Mouse (Mus musculus) bone marrow macrophage, adult 2 months (primary cell): ENCODE data around the gene Nav2. TPM values are rescaled to one million over a fixed set of nuclear protein-coding genes. Genes with fewer than 3 reads are reported as not detected.

Source experiments
- H3K27ac ChIP-seq: 2 replicates; pipeline ENCODE4 v1.5.1; 2012; ENCODE audit warnings: low read depth, low read length; ENCODE audit not compliant: insufficient read depth
- H3K4me1 ChIP-seq: 2 replicates; pipeline ENCODE4 v1.6.1; 2012; ENCODE audit warnings: low read length; ENCODE audit not compliant: control insufficient read depth, insufficient read depth
- H3K4me3 ChIP-seq: 2 replicates; pipeline ENCODE4 v1.5.1; 2012; ENCODE audit warnings: mild to moderate bottlenecking, low read length, moderate library complexity; ENCODE audit not compliant: insufficient read depth
- CTCF ChIP-seq: IDR thresholded peaks from 2 replicates; pipeline ENCODE4 v1.5.1; 2012; ENCODE audit warnings: low read depth, mild to moderate bottlenecking, low read length, moderate library complexity
- POLR2A ChIP-seq: IDR thresholded peaks from 2 replicates; pipeline ENCODE4 v1.6.1; 2012; ENCODE audit warnings: mild to moderate bottlenecking, low read depth, low read length, borderline replicate concordance
- polyA plus RNA-seq: library from polyadenylated mRNA; stranded (reverse); fragments of >200 nt; gene quantifications from 2 replicates; pipeline ENCODE4 v1.2.4, GENCODE M21; 2012; ENCODE audit not compliant: missing spikeins, insufficient read depth, insufficient read length

The Nav2 gene
- polyA plus RNA-seq, 1 experiment = 22.2 TPM

- Histone ChIP-seq H3K4me1 (peaks cover 16% of the 10 kb centered on the region), H3K27ac (no peak overlapping the region), H3K4me3 (no peak overlapping the region)
- TF ChIP-seq POLR2A (no peak), CTCF (no peak)
These were observed 272.5 kb downstream of the Nav2 start for GRCm38 (mm10) chr7:49181010-49181409.

GRCm38 (mm10) chr7:49182427-49182826 lies 273.9 kb downstream of the Nav2 start:
- Histone ChIP-seq H3K4me1 (peaks cover 22% of the 10 kb centered on the region), H3K27ac (no peak overlapping the region), H3K4me3 (no peak overlapping the region)
- TF ChIP-seq CTCF (no peak), POLR2A (no peak)

GRCm38 (mm10) chr7:49183696-49184095 lies 275.2 kb downstream of the Nav2 start:
- TF ChIP-seq POLR2A = no peak
- TF ChIP-seq CTCF = no peak

GRCm38 (mm10) chr7:49185991-49186390 lies 277.5 kb downstream of the Nav2 start:
- TF ChIP-seq POLR2A (no peak), CTCF (no peak)
- Histone ChIP-seq H3K4me3 (no peak overlapping the region), H3K27ac (no peak overlapping the region), H3K4me1 (peaks cover 16% of the 10 kb centered on the region)

More at GRCm38 (mm10) chr7:49183696-49184095, 275.2 kb downstream of the Nav2 start:
- Histone ChIP-seq H3K27ac (no peak overlapping the region), H3K4me3 (no peak overlapping the region), H3K4me1 (peaks cover 11% of the 10 kb centered on the region)

GRCm38 (mm10) chr7:49189364-49189763 lies 280.8 kb downstream of the Nav2 start:
- H3K27ac ChIP-seq = no peak overlapping the region
- no peak overlapping the region for H3K4me3 ChIP-seq
- no peak for TF ChIP-seq CTCF
- no peak for TF ChIP-seq POLR2A
- peaks cover 19% of the 10 kb centered on the region for H3K4me1 ChIP-seq

GRCm38 (mm10) chr7:49190231-49190985 lies 281.9 kb downstream of the Nav2 start:
- H3K4me1 ChIP-seq = peaks cover 19% of the 10 kb centered on the region
- H3K27ac ChIP-seq = no peak overlapping the region
- TF ChIP-seq CTCF = no peak
- TF ChIP-seq POLR2A = no peak
- no peak overlapping the region for H3K4me3 ChIP-seq

GRCm38 (mm10) chr7:49191081-49191678 lies 282.7 kb downstream of the Nav2 start:
- H3K27ac ChIP-seq = no peak overlapping the region
- TF ChIP-seq CTCF (no peak), POLR2A (no peak)
- peaks cover 17% of the 10 kb centered on the region for H3K4me1 ChIP-seq
- no peak overlapping the region for H3K4me3 ChIP-seq

- no peak overlapping the region for H3K4me3 ChIP-seq
- TF ChIP-seq CTCF (no peak), POLR2A (no peak)
- H3K27ac ChIP-seq = no peak overlapping the region
- H3K4me1 ChIP-seq = peaks cover 12% of the 10 kb centered on the region
These were observed 283.7 kb downstream of the Nav2 start for GRCm38 (mm10) chr7:49192061-49192695.

- TF ChIP-seq POLR2A (no peak), CTCF (no peak)
- Histone ChIP-seq H3K4me3 (no peak overlapping the region), H3K4me1 (peaks cover 4% of the 10 kb centered on the region), H3K27ac (no peak overlapping the region)
These were observed 287.2 kb downstream of the Nav2 start for GRCm38 (mm10) chr7:49195711-49196147.

GRCm38 (mm10) chr7:49199366-49199765 lies 290.9 kb downstream of the Nav2 start:
- H3K4me3 ChIP-seq = no peak overlapping the region
- no peaks in the 10 kb centered on the region for H3K4me1 ChIP-seq
- H3K27ac ChIP-seq = no peak overlapping the region
- TF ChIP-seq POLR2A (no peak), CTCF (no peak)
